Mouse (Mus musculus): ENCODE measurements around the gene Mboat1.

Mboat1 gene

DNA sequence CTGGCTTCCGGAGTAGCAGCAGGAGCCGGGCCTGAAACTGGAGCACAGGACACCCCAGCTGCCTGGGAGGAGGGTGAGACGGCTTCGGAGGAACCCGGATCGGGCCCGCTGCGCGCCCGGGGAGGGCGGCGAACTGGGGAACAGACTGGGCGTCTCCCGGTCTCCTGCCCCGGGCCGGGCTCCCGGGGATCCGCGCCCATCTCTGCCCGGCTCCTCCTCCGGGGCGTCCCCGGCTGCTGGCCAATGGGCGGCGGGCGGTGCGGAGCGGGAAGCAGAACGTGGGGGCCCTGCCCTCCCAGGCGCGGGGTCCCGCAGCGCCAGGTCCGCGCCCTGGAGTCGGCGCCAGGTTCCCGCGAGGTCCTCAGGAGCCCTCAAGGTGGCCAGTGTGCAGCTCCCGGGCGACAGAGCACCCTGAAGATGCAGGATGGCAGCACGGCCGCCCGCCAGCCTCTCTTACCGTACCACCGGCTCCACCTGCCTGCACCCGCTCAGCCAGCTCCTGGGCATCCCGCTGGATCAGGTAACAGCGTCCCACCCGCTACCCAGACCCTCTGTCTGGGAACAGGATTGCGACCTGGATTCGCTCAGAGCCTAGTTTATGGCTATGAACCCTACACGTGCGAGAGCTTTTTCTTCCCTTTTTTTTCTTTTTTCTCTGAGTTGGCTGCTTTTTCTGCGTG lies at the start of gene Mboat1:
Gene Mboat1, plus strand, starts transcription at position 247 of the 680 bp plus-strand sequence.
- peak; percentile 79 for DNase-seq (ENCODE audit: low spot score)

DNA sequence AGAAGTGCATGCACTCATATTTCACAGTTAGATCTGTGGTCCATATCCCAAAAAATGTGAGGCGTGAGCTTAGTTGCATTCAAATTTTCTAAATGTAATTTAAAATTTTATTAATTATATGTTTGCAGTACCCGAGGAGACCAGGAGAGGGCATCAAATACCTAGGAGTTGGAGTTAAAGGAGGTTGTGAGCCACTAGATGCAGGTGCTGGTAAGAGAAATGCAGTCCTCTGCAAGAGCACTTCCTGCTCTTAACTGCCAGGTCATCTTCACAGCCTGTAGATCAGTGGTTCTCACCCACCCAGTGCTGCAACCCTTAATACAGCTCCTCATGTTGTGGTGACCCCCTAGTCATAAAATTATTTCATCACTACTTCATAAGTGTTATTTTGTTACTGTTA lies 43.2 kb upstream of the Mboat1 start:
- no peak for DNase-seq (ENCODE audit: low spot score)

DNA sequence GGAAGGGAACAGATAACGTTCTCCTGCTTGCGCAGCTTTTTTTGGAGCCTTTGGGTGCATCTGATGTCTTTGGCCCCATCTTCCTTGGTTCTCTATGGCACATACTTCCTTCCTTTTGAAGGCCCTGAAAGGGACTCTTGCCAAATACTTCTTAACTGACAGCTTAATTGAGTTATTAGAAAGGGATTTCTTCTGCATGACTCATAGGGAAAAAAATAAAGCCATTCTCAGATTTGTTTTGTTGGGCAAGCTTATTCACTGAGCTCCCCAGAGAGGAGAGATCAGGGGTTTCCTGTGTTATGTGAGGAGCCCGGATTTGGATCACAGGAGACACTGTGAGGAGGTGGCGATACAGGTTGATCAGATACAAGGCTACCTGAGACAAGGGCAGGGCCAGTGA lies 40.4 kb upstream of the Mboat1 start:
- DNase-seq (ENCODE audit: low spot score) = no peak

DNA sequence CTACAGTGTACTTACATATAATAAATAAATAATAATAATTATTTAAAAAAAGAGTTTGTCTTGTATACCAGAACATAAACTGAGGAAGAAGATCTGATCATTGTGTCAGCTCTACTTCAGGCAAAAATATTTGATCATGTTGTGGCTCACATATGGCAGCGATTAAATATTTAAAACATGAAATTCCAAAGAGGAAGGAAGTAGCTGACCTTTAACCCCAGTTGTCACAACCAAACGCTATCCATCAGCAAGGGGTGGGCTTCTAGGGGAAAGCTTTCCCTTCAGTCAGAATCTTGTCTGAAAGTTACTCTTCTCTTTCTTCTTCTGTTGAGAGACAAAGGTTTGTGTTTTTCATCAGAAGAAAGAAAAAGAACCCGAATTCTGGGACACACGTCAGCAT lies 39.8 kb upstream of the Mboat1 start:
- DNase-seq (ENCODE audit: low spot score) = no peak

DNA sequence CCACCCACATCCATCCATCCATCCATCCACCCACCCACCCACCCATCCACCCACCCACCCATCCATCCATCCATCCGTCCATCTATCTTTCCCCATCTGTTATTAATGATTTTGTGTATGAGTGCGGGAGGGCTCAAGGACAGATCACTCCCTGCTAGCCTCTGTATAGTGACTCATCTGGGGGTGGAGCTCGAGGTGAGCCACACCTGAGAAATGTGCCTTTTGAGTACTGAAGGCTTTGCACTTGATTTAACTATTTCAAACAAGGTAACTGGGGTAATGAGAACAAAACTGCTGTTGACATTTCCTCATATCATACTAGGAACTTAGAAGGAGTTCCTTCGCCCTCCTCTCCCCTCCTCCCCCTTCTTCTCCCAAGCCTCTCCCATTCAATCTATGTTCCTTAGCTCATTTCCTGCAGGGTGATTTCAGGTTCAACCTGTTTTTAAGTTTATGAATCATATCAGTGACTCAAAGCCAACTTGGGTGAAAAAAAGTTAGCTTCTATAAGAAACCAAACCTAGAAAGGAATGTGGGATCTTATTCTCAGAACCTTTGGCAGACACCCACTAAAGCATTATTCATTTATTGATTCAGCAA lies 27.2 kb upstream of the Mboat1 start:
- no peak for DNase-seq (ENCODE audit: low spot score)

DNA sequence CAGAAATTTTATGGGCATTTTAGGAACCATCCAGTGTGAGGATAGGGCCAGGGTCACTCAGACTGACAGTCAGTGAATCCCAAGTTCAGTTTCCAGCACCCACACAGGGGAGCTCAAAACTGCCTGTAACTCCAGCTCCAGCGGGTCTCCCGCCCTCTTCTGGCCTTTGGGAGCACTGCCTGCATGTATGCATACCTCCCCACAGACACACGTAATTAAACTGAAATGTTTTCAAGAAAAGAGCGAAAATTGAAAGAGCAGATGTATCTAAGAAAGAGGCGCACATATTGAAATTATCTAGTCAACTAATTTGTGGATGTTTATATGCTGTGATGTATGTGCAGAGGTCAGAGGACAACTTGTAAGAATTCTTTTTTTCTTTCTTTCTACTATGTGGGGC lies 20.5 kb upstream of the Mboat1 start:
- DNase-seq (ENCODE audit: low spot score) = no peak

DNA sequence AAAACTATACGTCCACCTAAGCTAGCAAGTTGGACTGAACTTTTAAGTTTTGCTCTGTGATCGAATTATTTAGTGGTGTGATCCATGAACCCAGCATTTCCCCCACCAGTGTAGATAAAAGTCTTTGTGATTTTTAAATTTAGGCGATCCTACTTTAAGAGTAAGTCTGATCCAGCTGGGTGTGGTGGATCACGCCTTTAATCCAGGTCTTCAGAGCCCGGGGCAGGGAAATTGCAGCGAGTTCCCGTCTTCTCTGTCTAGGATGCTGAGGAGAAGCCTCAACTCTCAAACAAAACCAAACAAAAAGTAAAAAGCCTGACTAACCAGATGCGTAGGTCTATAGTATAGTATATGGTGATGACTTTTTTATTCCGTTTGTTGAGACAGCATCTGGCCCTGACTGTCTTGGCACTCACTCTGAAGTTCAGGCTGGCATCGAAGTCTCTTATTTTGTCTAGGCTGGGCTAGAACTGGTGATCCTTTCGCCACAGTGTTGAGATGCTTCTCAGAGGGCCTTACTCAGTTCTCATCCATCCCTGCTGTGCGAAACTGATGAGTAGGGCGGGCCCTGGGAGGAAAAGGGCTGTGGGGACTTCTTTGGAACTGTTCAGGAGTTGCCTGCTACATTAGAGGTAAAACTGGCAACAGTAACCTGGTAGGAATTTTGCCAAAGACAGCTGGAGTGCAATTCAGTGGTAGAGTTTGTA lies 787 bp downstream of the Mboat1 start:
- DNase-seq (ENCODE audit: low spot score) = no peak

DNA sequence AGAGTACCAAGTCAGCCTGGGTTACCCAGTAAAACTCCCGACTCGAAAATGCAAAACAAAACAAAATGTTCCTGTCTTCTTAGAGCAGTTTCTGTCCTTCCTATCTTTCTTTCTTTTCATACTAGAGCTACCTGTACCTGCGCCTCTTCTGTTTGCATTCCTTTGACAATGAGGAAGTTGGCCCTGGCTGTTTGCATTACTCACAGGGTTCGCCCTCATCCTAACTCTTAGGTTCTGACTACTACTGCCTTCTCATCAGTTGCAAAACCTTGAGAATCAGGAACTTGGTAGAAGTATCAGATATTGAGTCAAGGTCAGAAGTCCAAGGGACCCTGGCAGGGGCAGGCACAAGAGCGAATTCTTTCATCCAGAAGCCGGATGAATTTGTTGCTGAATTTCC lies 1.7 kb downstream of the Mboat1 start:
- DNase-seq (ENCODE audit: low spot score) = peak; percentile 32

DNA sequence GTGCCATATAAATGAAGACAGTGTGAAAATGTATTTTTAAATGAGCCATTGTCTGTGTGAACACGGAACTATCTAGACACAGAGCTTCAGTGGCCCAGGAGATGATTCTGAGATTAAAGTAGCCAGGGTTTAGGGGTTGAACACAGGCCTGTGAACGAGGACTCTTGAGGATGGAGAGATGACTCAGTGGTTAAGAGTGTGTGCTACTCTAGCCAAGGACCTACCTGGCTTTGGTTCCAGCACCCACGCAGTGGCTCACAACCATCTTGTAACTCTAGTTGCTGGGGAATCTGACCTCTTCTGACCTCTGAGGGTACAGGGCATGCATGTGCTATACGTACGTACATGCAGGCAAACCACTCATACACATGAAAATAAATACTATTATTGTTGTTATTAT lies 3.9 kb downstream of the Mboat1 start:
- DNase-seq (ENCODE audit: low spot score) = no peak

DNA sequence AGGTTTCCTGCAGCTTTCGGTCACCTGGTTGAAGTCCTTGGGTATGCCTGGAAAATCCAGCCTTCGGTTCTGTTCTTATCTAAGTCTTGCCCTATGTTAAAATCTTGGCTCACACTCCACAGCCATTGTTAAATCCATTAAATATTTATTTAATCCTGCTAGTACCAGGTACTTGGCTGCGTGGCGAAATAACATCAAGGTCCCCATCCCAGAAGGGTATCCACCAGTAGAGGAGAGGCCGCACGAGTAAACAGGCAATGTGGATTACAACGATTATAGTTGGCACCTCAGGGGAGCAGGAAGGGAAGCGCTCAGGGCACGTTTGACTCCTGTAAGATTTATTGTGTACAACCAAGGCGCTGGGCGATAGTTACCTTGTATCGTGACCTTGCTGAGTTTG lies 4.4 kb downstream of the Mboat1 start:
- no peak for DNase-seq (ENCODE audit: low spot score)

DNA sequence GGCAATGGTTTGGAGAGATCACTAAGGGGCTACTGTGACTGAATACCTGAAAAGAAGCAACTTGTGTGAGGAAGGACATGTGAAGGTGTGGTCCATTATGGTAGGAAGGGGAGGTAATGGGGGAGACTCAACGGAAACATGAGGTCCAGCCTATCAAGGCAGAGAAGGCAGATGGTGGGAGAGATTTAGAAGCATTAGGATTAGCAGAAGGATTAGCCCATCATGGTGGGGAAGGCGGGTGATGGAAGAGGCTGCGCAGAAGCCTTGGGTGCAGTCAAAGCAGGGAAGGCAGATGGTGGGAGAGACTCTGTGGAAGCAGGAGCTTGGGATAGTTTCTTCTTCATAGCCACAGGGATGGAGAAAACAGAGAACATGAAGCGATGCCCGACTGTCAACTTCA lies 5.7 kb downstream of the Mboat1 start:
- DNase-seq (ENCODE audit: low spot score) = no peak

DNA sequence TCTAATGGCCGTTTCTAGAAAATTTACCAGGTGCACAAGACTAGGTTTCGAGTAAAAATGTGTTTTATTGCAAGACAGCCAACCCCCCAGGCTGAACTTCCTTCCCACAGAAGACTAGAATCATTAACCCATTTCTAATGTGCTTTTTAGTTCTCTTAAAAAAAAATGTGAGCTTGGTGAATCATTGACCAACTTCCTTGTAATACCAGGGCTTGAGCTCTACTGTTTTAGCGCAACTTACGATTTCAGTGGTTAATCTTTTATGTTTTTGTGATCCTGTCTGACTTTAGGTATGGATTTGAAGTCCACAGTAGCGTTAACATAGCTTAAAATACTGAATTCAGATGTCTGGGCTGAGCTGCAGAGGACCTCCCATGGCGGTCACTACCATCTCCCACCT lies 10.2 kb downstream of the Mboat1 start:
- peak; percentile 45 for DNase-seq (ENCODE audit: low spot score)

DNA sequence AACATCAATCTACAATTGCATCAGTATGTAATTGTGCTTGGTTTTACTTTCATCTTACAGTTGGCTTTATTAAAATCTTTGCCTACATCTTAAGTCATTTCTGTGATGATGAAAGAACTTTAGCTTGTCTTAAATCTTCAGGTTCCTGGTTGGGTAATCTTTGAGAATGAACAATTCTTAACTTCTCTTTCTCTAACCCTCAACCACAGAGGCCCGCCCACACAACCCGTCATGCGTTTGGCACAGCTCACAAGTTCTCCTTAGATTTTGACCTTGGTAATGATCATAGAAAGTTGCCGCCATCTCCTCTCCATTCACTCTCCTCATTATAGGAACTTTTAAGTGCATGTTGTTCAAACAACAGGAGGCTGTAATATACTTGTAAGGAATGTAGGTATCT lies 18.0 kb downstream of the Mboat1 start:
- DNase-seq (ENCODE audit: low spot score) = no peak

DNA sequence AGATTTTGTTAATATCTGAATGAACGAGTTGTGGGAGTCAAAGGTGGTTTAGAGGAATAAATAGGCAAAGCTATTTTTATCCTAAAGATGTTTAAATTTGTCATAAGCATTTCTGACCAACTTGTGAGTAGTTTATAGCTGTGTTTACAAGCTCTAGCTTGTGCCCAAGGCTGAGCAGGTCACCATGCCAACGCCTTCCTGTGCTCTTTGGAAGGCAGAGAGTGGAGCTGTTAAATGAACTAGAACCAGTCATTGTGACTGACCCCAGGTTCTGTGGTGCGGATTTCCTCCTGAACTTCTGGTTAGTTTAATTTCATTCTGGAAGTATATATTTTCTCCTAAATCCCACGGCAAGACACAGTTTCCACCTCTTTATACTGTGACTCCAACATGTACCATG lies 23.3 kb downstream of the Mboat1 start:
- no peak for DNase-seq (ENCODE audit: low spot score)

DNA sequence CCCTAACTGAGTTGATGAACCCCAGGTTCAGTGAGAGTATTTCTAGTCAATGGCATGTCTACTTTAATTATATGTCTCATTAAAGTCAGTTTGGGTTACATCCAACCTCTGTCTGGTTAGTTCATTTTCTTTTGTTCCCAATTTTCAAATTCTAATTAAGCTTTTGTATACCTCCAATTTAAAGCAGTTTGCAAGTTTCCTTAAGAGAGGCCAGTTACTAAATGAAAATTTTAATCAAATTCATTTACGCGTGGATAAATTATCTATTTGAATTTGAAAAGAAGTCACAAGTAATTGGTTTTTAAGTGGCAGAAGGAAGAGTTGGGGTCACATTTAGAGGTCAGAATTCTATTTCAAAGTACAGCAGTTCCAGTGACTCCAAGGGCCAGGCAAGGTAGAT lies 27.2 kb downstream of the Mboat1 start:
- DNase-seq (ENCODE audit: low spot score) = no peak

DNA sequence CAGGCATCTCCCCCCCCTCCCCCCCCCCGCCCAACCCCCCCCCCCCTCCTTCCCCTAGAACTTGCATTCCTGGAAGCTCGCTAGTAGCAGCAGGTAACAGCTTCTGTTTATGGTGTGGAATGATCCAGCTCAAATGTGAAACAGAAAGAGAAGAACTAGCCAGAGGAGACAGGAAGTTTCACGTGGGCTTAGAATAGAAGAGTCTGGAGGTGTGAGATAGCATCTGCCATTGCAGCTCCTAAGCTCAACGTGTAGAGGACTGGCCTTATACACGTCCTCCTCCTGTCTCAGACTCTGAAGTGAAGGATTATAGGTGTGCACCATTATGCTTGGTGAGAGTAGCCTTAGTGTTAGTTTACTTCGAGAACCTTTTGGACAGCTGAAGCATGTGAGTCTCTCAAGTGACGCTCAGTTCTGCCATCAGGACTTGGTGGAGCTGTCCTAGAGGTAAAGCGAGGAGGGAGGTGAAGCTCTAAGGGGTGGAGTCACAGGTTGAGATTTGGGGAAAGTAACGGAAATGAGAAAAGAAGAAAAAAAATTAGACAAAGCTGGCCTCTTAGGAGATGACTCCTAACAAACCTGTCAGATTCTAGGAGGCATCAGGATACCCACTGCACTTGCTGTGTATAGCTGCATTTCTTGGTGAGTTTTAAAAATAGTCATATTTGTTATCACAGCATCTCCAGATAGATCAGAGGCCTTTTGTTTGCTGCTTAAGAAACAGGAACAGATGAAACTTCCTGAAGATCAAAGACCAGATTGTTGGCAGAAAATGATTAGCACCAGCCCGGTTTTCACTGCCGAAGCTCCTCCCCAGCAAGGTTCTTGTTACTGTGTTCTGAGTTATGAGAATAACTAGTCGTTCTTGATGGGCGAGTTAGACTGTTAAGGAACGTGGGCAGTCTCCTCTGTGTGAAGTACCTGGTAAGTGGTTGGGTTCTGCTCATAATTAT lies 30.1 kb downstream of the Mboat1 start:
- DNase-seq (ENCODE audit: low spot score) = no peak

DNA sequence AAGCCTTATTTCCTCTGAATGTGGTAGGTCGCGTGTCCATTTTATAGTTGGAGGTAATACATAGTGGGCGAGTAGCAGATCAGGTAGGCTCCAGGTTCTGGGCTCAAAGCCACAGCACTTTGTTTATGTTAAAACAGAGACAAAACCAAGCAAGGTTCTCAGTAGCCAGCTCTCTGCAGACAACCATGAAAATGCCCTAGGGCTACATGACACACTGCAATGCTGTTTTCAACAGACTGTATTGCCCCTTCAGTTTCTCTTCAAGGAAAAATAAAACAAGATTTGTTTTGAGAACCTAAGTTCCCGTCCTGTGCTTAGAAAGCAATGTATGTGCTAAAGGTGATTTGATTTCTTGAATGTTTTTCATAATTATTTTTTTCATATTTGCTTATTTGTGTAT lies 31.2 kb downstream of the Mboat1 start:
- no peak for DNase-seq (ENCODE audit: low spot score)

DNA sequence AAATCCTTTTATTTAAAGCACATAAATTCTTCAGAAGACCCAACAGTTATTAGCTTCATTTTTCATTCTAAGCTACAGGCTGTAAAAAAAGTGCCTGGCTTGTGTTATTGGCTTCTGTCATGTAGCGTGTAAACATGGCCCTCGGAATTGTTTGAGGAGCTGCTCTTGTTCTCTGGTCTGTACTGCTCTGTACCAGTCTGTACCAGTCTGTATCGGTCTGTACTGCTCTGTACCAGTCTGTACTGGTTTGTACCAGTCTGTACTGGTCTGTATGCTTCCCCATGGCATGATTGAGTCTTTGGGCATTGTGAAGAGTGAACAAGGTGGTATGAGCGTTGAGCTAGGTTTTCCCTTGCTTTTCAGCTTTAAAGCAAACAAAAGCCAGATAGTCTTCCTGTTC lies 32.5 kb downstream of the Mboat1 start:
- no peak for DNase-seq (ENCODE audit: low spot score)

DNA sequence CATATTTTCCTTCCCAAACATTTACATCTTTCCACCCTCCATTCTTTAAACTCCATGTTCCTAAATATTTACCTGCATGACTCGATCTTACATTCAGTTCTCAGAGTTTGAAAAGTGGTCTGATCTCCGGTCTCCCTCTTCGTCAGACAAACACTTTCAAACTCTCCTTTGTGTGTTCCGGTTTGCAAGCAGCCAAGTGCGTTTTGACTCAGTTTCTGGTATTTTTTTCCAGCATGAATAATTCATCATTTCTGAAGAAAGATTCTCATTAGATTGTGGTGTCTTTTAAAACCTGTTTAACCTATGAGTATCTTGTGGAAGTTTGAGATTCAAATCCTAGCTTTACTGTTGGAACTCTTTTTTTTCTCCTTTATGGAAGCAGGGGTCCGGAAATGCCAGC lies 33.8 kb downstream of the Mboat1 start:
- no peak for DNase-seq (ENCODE audit: low spot score)

DNA sequence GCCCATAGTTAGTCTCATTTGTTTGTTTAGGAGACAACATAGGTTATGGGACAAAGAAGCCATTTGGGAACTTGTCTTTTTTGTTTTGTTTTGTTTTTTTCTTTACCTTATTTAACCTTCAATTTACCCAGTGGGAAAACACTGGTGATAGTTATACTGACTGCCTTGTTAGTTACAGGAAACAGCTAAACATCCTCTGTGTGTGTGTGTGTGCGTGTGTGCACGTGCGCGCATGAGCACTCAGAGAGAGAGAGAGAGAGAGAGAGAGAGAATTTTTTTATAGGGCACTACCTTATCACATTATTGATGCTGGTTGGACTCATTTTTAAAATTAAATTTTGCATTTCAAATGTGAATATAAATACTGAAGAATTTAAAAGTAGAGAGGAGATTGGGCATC lies 38.3 kb downstream of the Mboat1 start:
- no peak for DNase-seq (ENCODE audit: low spot score)

DNA sequence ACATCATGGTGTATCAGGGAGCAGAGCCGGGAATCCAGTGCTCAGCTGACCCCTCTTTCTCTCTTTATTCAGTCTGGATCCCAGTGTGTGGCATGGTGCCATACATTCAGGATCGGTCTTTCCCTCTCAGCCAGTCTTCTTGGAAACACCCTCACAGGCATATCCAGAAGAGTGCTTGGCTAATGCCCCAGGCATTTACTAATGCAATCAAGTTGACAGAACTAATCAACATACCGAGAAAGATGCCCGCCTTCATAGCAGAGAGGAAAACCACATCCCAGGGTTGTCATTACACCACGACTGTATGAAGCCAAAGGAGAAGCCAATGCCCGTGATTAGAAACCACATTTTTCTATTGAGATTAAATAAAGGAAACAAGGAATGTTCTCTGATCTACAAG lies 41.1 kb downstream of the Mboat1 start:
- DNase-seq (ENCODE audit: low spot score) = no peak

DNA sequence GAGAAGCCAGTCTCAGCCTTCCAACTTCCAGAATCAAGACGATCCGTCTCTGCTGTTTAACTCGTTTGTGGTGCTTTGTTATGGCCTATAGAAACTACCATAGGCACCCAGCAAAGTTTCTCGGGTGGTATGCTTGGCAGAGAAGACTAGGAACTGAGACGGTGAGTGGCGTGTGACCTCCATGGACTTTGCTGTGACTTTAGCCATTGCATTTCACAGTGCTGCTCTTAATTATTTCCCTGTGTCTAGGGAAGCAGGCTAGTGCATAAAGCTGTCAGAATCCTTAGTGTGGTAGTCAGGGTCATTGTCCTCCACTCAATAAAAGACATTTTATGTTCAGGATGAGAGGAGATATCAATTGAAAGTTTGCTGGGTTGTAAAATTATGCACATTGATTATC lies 49.3 kb downstream of the Mboat1 start:
- no peak for DNase-seq (ENCODE audit: low spot score)

DNA sequence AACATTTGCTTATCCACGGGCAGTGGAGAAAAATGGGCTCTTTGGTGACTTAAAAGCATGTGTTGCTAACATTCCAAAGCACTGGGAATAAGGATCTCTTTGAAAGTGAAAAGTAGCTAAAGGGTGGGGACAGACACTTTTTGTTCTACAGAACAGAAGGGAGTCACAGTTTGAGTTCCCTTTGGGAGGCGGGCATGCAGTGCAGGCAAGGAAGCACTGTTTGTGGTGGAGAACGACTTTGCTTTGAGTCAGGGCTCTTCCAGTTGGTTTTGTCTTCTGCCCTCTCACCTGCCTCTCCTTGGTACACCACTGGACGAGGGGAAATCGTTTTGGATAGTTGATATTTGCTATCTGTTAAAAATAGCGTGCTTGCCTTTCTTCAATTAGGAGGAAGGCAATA lies 49.7 kb downstream of the Mboat1 start:
- no peak for DNase-seq (ENCODE audit: low spot score)
